Mouse (Mus musculus): Measurements from ENCODE around the gene Nkiras1. TPM values are rescaled to one million over a fixed set of nuclear protein-coding genes. Genes with fewer than 3 reads are reported as not detected.

The Nkiras1 gene
- polyA plus RNA-seq, 1 experiment from 2014 or later, result 27.7 TPM

DNA sequence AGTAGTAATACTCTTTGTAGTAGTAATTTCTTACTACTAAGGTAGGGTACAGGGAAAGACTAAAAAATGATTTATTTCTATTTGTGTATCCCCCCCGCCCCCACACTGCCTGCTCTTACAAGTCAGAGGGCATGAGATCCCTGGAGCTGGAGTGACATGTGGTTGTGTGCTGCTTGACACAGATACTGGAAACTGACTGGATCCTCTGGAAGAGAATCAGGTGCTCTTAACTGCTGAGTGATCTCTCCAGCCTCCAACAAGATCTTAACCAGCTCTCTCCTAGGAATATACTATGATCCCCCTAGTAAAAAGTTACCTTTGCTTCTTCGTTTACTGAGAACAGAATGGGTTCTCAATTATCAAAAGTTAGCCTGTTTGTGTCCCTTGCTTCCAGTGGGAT, 15.5 kb downstream of the Nkiras1 start:
- 93% methylated on average over 2 of the region's 2 CpGs for WGBS
- H3K9me3 ChIP-seq, result no peaks in the 10 kb centered on the region
- ATAC-seq (ENCODE audit: low FRiP score, low read depth), result no peak
- H3K27me3 ChIP-seq (replicated peaks), result no peaks in the 10 kb centered on the region
- no peak overlapping the region for H3K27ac ChIP-seq
- no peak overlapping the region for H3K4me2 ChIP-seq (replicated peaks)
- H3K36me3 ChIP-seq, result peaks cover 11% of the 10 kb centered on the region; the same call in 1 of the 2 replicates
- no peaks in the 10 kb centered on the region for H3K4me1 ChIP-seq
- no peak overlapping the region for H3K9ac ChIP-seq
- H3K4me3 ChIP-seq, result no peak overlapping the region

DNA sequence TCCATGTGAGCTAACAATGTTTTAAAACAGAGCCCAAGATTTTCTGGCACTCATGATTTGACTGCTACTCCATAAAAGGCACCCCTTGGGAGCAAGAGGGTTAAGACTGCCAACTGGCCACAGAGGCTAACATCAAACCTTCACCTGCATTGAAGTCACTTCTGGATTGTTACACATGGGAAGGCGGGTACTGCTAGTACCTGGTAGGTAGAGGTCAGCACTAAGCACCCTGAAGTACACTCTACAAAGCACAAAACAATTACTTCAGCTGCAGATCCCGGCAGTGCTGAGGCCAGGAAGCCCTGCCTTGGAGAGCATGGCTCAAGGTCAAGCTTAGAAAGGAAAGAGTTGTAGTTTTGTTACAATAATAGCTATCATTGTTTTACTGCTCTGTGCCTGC, 16.5 kb downstream of the Nkiras1 start:
- Histone ChIP-seq H3K4me2 (replicated peaks) (no peak overlapping the region), H3K4me3 (no peak overlapping the region), H3K27me3 (replicated peaks) (no peaks in the 10 kb centered on the region), H3K4me1 (no peaks in the 10 kb centered on the region), H3K36me3 (peaks cover 5% of the 10 kb centered on the region; the same call in 1 of the 2 replicates), H3K9me3 (no peaks in the 10 kb centered on the region), H3K27ac (no peak overlapping the region), H3K9ac (no peak overlapping the region)
- 83% methylated on average over 2 of the region's 2 CpGs for WGBS
- no peak for ATAC-seq (ENCODE audit: low FRiP score, low read depth)

DNA sequence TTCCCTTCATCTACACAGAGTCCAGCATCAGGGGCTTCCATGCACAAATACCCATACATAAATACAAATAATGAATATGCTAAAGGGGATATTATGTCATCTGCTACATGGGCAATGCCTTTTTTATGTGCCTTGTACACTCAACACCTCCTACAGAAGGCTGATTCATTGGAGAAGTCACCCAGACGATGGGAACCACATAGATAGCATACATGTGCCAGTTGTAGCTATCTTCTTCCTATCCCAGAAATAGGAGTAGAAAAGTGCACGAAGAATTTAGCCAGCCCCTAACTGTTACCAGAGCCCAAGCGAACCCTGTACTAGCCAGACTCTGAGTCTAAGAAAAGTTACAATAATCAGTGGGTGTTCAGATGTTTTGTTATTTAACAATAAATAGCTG, 21.2 kb downstream of the Nkiras1 start:
- H3K4me1 ChIP-seq, result no peaks in the 10 kb centered on the region
- H3K9me3 ChIP-seq, result no peaks in the 10 kb centered on the region
- H3K27ac ChIP-seq, result no peak overlapping the region
- ATAC-seq (ENCODE audit: low FRiP score, low read depth), result no peak
- no peak overlapping the region for H3K9ac ChIP-seq
- no peaks in the 10 kb centered on the region for H3K27me3 ChIP-seq (replicated peaks)
- H3K4me2 ChIP-seq (replicated peaks), result no peak overlapping the region
- no peak overlapping the region for H3K4me3 ChIP-seq
- no peaks in the 10 kb centered on the region for H3K36me3 ChIP-seq
- 92% methylated on average over 3 of the region's 3 CpGs for WGBS

DNA sequence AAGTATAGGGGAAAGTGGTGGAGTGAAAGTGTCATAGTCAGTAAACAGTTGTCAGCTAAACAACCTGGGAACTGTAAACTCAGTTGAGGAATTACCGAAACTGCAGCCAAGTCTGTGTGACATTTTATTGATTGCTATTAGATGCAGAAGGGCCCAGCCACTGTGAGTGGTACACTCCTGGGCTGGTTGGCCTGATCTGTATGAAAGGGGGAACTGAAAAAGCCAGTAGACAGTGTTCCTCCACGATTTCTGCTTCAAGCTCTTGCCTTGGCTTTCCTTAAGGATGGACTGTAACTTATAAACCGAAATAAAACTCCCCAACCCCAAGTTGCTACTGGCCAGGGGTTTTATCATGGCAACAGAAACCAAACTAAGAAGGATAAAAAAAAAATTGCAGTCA, 21.6 kb downstream of the Nkiras1 start:
- Histone ChIP-seq H3K4me2 (replicated peaks) (no peak overlapping the region), H3K36me3 (no peaks in the 10 kb centered on the region), H3K4me1 (no peaks in the 10 kb centered on the region), H3K4me3 (no peak overlapping the region), H3K9me3 (no peaks in the 10 kb centered on the region), H3K27me3 (replicated peaks) (no peaks in the 10 kb centered on the region), H3K27ac (no peak overlapping the region), H3K9ac (no peak overlapping the region)
- WGBS, result 83% methylated on average over 3 of the region's 3 CpGs
- ATAC-seq (ENCODE audit: low FRiP score, low read depth), result no peak

DNA sequence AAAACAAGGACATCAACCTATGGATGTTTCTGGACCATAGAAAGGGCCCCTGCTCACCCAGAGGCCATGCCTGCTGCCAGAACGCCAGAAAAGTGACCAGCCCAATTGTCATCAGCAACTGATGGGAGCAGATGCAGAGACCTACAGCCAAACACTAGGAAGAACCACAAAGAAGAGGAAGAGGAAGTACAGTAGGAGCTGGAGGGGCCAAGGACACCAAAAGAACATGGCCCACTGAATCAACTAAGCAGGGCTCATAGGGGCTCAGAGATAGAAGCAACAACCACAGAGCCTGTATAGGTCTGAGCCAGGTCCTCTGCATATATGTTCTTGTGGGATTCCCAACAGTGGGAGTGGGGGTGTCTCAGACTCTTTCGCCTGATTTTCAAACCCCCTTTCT, 26.5 kb downstream of the Nkiras1 start:
- Histone ChIP-seq H3K4me1 (no peaks in the 10 kb centered on the region), H3K4me3 (no peak overlapping the region), H3K27ac (no peak overlapping the region), H3K9me3 (no peaks in the 10 kb centered on the region), H3K4me2 (replicated peaks) (no peak overlapping the region), H3K36me3 (0 out of 2 replicates have a peak, but pooled peaks cover 3% of the 10 kb centered on the region), H3K27me3 (replicated peaks) (no peaks in the 10 kb centered on the region), H3K9ac (no peak overlapping the region)
- WGBS, result 86% methylated on average over 2 of the region's 2 CpGs
- no peak for ATAC-seq (ENCODE audit: low FRiP score, low read depth)

DNA sequence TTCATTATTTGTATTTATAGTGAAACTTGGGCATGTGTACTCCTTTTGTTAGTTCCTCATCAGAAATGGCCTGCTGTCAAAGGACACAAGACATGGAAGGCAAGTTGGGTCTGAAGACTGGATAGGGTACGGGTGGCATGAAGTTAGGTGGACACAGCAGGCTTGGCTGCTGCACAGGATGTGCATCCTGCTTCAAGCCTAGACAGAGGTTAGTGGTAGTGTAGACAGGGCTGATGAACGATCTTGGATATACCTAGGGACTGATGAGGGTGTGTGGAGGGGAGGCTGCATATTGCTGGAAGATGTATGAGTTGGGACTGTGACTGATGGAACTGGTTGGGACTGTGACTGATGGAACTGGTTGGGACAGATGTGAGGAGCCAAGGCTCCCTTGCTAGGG, 27.9 kb downstream of the Nkiras1 start:
- Histone ChIP-seq H3K9ac (no peak overlapping the region), H3K27me3 (replicated peaks) (no peaks in the 10 kb centered on the region), H3K36me3 (0 out of 2 replicates have a peak, but pooled peaks cover 3% of the 10 kb centered on the region), H3K27ac (no peak overlapping the region), H3K4me2 (replicated peaks) (no peak overlapping the region), H3K4me1 (no peaks in the 10 kb centered on the region), H3K4me3 (no peak overlapping the region), H3K9me3 (no peaks in the 10 kb centered on the region)
- no peak for ATAC-seq (ENCODE audit: low FRiP score, low read depth)
- 94% methylated on average over 2 of the region's 2 CpGs for WGBS

DNA sequence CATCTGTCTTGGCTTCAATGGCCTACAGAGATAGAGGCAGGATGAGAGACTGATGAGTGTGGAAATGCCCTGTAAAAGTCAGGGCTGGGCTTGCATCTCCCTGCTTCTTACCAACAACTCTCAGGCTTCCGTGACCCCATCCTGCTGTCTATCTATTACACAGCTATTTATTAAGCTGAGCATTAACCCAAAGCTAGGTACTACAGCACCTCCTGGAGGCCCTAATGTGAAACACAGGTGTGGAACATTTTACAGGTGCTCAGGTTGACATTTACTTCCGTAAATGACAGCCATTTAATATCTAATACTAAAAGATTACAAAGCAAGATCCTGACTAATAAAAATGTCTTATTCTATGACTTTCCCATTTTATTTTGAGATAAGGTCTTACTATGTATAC, 29.7 kb downstream of the Nkiras1 start:
- WGBS, result 93% methylated on average over 2 of the region's 2 CpGs
- H3K4me2 ChIP-seq (replicated peaks), result no peak overlapping the region
- H3K4me3 ChIP-seq, result no peak overlapping the region
- no peaks in the 10 kb centered on the region for H3K9me3 ChIP-seq
- H3K4me1 ChIP-seq, result no peaks in the 10 kb centered on the region
- H3K36me3 ChIP-seq, result 0 out of 2 replicates have a peak, but pooled peaks cover 3% of the 10 kb centered on the region
- ATAC-seq (ENCODE audit: low FRiP score, low read depth), result no peak
- H3K27me3 ChIP-seq (replicated peaks), result no peaks in the 10 kb centered on the region
- no peak overlapping the region for H3K9ac ChIP-seq
- H3K27ac ChIP-seq, result no peak overlapping the region

DNA sequence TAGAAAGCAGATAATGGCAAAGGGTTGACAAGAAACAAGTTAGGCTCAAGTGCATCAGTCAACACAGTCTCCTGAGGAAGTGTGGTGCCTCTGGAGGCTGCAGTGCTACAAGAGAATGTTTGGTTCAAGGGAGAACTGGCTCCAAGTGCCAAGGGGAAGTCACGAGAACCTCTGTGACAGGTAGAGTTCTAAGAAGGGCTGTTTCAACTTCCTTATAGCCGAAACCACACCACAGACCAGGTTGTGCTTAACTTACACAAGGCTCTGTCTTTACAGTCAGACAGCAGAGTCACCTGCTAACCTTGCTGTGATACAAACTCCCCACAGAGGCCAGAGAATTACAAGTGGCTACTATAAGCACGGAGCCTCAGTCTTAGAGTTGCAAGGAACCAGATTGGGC, 30.7 kb downstream of the Nkiras1 start:
- Histone ChIP-seq H3K27ac (no peak overlapping the region), H3K36me3 (0 out of 2 replicates have a peak, but pooled peaks cover 3% of the 10 kb centered on the region), H3K9ac (no peak overlapping the region), H3K4me3 (no peak overlapping the region), H3K9me3 (no peaks in the 10 kb centered on the region), H3K4me1 (no peaks in the 10 kb centered on the region), H3K27me3 (replicated peaks) (no peaks in the 10 kb centered on the region), H3K4me2 (replicated peaks) (no peak overlapping the region)
- no peak for ATAC-seq (ENCODE audit: low FRiP score, low read depth)
- WGBS, result 87% methylated on average over 3 of the region's 3 CpGs

DNA sequence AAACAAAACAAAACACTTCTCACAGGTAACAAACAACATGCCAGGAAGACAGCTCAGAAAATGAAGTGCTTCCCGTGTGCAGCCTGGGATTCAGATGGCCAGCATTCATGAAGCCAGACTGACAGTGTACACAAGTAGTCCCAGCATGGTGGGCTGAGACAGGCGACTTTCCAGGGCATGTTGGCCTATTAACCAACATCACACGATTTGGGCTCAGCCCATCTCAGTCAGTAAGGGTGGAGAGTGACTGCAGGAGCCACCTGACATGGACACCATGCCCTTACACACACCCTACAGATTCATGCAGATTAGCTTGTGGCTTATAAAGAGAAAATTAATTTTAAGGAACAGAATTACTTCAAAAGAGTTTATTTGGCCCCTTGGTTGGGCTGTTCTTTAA, 31.8 kb downstream of the Nkiras1 start:
- Histone ChIP-seq H3K36me3 (0 out of 2 replicates have a peak, but pooled peaks cover 3% of the 10 kb centered on the region), H3K9ac (no peak overlapping the region), H3K4me2 (replicated peaks) (no peak overlapping the region), H3K27me3 (replicated peaks) (no peaks in the 10 kb centered on the region), H3K9me3 (no peaks in the 10 kb centered on the region), H3K4me1 (no peaks in the 10 kb centered on the region), H3K4me3 (no peak overlapping the region), H3K27ac (no peak overlapping the region)
- ATAC-seq (ENCODE audit: low FRiP score, low read depth), result no peak
- WGBS, result 80% methylated on average over 3 of the region's 3 CpGs

DNA sequence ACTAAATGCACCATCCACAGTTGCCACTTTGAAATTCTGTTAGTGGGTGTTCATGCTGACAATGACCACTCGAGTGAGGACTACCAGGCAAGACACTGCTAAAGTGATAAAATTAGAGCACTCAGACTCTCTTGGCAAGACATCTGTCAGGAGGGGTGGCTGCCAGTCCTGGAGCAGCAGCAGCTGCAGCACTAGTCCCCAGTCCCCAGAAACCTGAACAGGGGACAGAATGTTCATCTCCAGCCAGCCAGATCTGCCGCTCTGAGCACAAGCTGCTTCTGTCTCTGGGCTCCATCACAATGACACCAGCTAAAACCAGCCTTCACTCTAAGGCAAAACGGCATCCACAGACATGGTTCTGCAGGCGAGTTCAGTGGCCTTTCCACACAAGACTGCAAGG, 32.3 kb downstream of the Nkiras1 start:
- Histone ChIP-seq H3K27ac (no peak overlapping the region), H3K9me3 (no peaks in the 10 kb centered on the region), H3K9ac (no peak overlapping the region), H3K4me1 (no peaks in the 10 kb centered on the region), H3K4me2 (replicated peaks) (no peak overlapping the region), H3K4me3 (no peak overlapping the region), H3K36me3 (0 out of 2 replicates have a peak, but pooled peaks cover 3% of the 10 kb centered on the region), H3K27me3 (replicated peaks) (no peaks in the 10 kb centered on the region)
- ATAC-seq (ENCODE audit: low FRiP score, low read depth), result no peak
- 87% methylated on average over 4 of the region's 4 CpGs for WGBS

DNA sequence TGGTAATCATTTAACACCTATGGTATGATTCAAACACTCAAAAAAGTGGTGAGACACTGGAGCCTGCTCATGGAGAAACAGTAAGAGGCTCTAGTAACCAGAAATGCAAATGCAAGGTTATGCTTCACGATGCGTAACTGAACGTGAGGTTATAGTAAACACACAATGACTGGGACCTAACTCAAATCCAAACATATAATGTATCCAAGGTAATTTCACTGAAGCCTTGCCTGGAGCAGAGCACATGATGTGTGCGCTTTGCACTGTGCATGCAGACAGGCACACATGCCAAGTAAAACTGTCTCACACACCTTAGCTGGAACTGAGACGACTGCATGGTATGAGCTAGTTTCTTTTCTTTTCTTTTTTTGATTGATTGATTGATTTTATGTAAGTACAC, 33.2 kb downstream of the Nkiras1 start:
- no peak for ATAC-seq (ENCODE audit: low FRiP score, low read depth)
- Histone ChIP-seq H3K36me3 (0 out of 2 replicates have a peak, but pooled peaks cover 3% of the 10 kb centered on the region), H3K4me1 (no peaks in the 10 kb centered on the region), H3K4me2 (replicated peaks) (no peak overlapping the region), H3K27me3 (replicated peaks) (no peaks in the 10 kb centered on the region), H3K9ac (no peak overlapping the region), H3K9me3 (no peaks in the 10 kb centered on the region), H3K27ac (no peak overlapping the region), H3K4me3 (no peak overlapping the region)
- 94% methylated on average over 5 of the region's 5 CpGs for WGBS

DNA sequence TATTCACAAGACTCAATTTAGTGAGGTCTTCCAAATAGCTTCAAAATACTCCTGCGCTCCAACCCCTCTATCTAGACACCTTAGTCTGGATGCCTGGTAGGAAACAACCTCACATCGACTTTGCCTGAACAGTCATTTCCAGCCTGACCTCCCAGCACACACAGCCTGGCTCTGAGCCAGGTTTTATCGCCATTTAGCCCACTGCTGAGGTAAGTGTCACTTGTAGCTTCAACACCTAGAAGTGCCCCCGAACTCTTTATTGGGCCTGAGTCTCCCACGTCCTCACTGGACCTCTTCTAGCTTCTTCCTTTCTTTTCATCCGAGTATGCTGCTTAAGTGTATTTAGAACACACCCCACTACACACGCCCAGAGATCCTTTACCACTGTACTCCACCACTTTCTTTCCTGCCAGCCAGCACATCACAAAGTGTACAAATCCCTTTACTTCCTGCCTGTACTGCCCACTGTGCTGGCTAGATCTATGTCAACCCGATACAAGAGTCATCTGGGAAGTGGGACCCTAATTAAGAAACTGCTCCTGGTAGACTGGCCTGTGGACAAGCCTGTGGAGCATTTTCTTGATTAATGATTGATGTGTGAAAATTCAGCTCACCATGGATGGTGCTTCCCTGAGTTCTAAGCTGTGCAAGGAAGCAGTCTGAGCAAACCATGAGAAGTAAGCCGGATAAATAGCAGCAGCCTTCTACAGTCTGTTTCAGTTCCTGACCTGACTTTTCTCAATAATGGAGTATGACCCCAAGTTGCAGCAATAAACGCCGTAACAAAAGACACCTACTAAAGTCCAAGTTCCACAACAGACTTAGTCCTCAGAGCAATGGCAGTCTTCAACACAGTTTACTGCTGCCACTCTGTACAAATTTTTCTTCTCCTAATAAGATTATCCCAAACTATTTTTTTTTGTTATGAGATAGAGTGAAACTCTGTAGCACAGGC, 46.8 kb downstream of the Nkiras1 start:
- ATAC-seq (ENCODE audit: low FRiP score, low read depth), result no peak
- no peaks in the 10 kb centered on the region for H3K27me3 ChIP-seq (replicated peaks)
- H3K4me2 ChIP-seq (replicated peaks), result no peak overlapping the region
- H3K9ac ChIP-seq, result no peak overlapping the region
- H3K9me3 ChIP-seq, result no peaks in the 10 kb centered on the region
- H3K27ac ChIP-seq, result no peak overlapping the region
- H3K36me3 ChIP-seq, result no peaks in the 10 kb centered on the region
- 85% methylated on average over 11 of the region's 11 CpGs for WGBS
- H3K4me1 ChIP-seq, result no peaks in the 10 kb centered on the region
- no peak overlapping the region for H3K4me3 ChIP-seq
